ENCODE assay signal across 27 mouse cellular contexts in genomic region chr7:38320641-38321040, GRCm38 (mm10).
"Had no signal": no experiment of that assay in that cellular context is flagged by ENCODE, and none has a peak within 500 bp of the region (broad histone marks: within the 10 kb centered on the region; RNA-seq: fewer than 3 reads in every experiment).

No protein-coding gene starts in this region.

- H3K27ac ChIP-seq: embryonic facial prominence, embryonic 10.5 days; embryonic facial prominence, embryonic 12.5 days; embryonic facial prominence, embryonic 13.5 days; embryonic facial prominence, embryonic 15.5 days; forebrain, embryonic 10.5 days; forebrain, embryonic 12.5 days; forebrain, embryonic 13.5 days; forebrain, embryonic 15.5 days; gastrocnemius, adult 2 months; heart, adult 2 months; heart, embryonic 10.5 days had no signal

- H3K9ac ChIP-seq: embryonic facial prominence, embryonic 12.5 days; embryonic facial prominence, embryonic 13.5 days; embryonic facial prominence, embryonic 15.5 days; forebrain, embryonic 12.5 days; forebrain, embryonic 13.5 days; forebrain, embryonic 15.5 days; forebrain, postnatal 0 days had no signal

- H3K27me3 ChIP-seq: embryonic facial prominence, embryonic 12.5 days; embryonic facial prominence, embryonic 13.5 days; embryonic facial prominence, embryonic 15.5 days; forebrain, embryonic 12.5 days; forebrain, embryonic 13.5 days; forebrain, embryonic 15.5 days had no signal

- DNase-seq: cerebellum, adult 9-11 months; cerebellum, postnatal 10 days; cerebellum, postnatal 14 days; cerebellum, postnatal 25 days; cerebellum, postnatal 36 days; embryo, embryonic 11 days; forebrain, postnatal 0 days; gastrocnemius, adult 2 months; gastrocnemius, postnatal 10 days; gastrocnemius, postnatal 14 days; gastrocnemius, postnatal 25 days; gastrocnemius, postnatal 36 days; heart, adult 11 months; heart, adult 18-20 months; heart, adult 2 months had no signal

- H3K36me3 ChIP-seq: embryonic facial prominence, embryonic 10.5 days; embryonic facial prominence, embryonic 12.5 days; embryonic facial prominence, embryonic 13.5 days; embryonic facial prominence, embryonic 15.5 days; forebrain, embryonic 10.5 days; forebrain, embryonic 12.5 days; forebrain, embryonic 15.5 days; heart, embryonic 10.5 days had no signal

- H3K9me3 ChIP-seq: embryonic facial prominence, embryonic 10.5 days; embryonic facial prominence, embryonic 12.5 days; embryonic facial prominence, embryonic 13.5 days; embryonic facial prominence, embryonic 15.5 days; forebrain, embryonic 12.5 days; forebrain, embryonic 13.5 days; forebrain, embryonic 15.5 days; heart, embryonic 10.5 days had no signal

- ATAC-seq: forebrain, embryonic 13.5 days; forebrain, embryonic 14.5 days; forebrain, embryonic 15.5 days; forebrain, embryonic 16.5 days; forebrain, postnatal 0 days had no signal

- H3K4me2 ChIP-seq: embryonic facial prominence, embryonic 12.5 days; embryonic facial prominence, embryonic 13.5 days; embryonic facial prominence, embryonic 15.5 days; forebrain, embryonic 12.5 days; forebrain, embryonic 13.5 days; forebrain, embryonic 15.5 days had no signal

- H3K4me1 ChIP-seq: embryonic facial prominence, embryonic 10.5 days; embryonic facial prominence, embryonic 12.5 days; embryonic facial prominence, embryonic 13.5 days; embryonic facial prominence, embryonic 15.5 days; forebrain, embryonic 10.5 days; forebrain, embryonic 12.5 days; forebrain, embryonic 13.5 days; forebrain, embryonic 15.5 days; heart, embryonic 10.5 days had no signal

- H3K4me3 ChIP-seq: embryonic facial prominence, embryonic 10.5 days; embryonic facial prominence, embryonic 12.5 days; embryonic facial prominence, embryonic 13.5 days; embryonic facial prominence, embryonic 15.5 days; erythroblast, embryonic 14.5 days; forebrain, embryonic 10.5 days; forebrain, embryonic 12.5 days; forebrain, embryonic 13.5 days; forebrain, embryonic 15.5 days; gastrocnemius, adult 2 months; heart, adult 2 months; heart, embryonic 10.5 days had no signal
